Mouse (Mus musculus) embryonic facial prominence, embryonic 15.5 days (tissue): ENCODE results near the gene Cog1. TPM values are rescaled to one million over a fixed set of nuclear protein-coding genes. Genes with fewer than 3 reads are reported as not detected.

Experiments
- ATAC-seq: fragments of 200-750 bp; cut with Nextera tagmentation; 2 replicates; pipeline ENCODE4 v1.8.0; 2017; ENCODE audit warnings: low read depth, moderate TSS enrichment; ENCODE audit not compliant: insufficient number of reproducible peaks, low FRiP score, low TSS enrichment
- H3K27ac ChIP-seq: fragments of 300-500 bp; sonication (generic); replicated peaks from 2 replicates; pipeline ENCODE4 v1.5.1; 2015; ENCODE audit warnings: mild to moderate bottlenecking, inconsistent platforms
- H3K27me3 ChIP-seq: fragments of 300-500 bp; sonication (generic); 2 replicates; pipeline ENCODE4 v1.6.1; 2015; ENCODE audit warnings: inconsistent platforms
- H3K36me3 ChIP-seq: fragments of 300-500 bp; sonication (generic); 2 replicates; pipeline ENCODE4 v1.6.1; 2015; ENCODE audit warnings: mild to moderate bottlenecking, inconsistent platforms
- H3K4me1 ChIP-seq: fragments of 300-500 bp; sonication (generic); 2 replicates; pipeline ENCODE4 v1.6.1; 2015; ENCODE audit warnings: inconsistent platforms
- H3K4me2 ChIP-seq: fragments of 300-500 bp; sonication (generic); replicated peaks from 2 replicates; pipeline ENCODE4 v1.6.1; 2015; ENCODE audit warnings: mild to moderate bottlenecking, inconsistent platforms
- H3K4me3 ChIP-seq: fragments of 300-500 bp; sonication (generic); replicated peaks from 2 replicates; pipeline ENCODE4 v1.5.1; 2015; ENCODE audit warnings: mild to moderate bottlenecking, inconsistent platforms
- H3K9ac ChIP-seq: fragments of 300-500 bp; sonication (generic); 2 replicates; pipeline ENCODE4 v1.6.1; 2015; ENCODE audit warnings: inconsistent platforms
- H3K9me3 ChIP-seq: fragments of 300-500 bp; sonication (generic); replicated peaks from 2 replicates; pipeline ENCODE4 v1.6.1; 2016; ENCODE audit warnings: inconsistent platforms
- WGBS: fragments of 180-500 bp; shearing (Covaris S2); methylation state at CpG from one replicate; pipeline ENCODE4 v1.1.7; 2015; 5-methylcytosine and 5-hydroxymethylcytosine counted together
- polyA plus RNA-seq: library from polyadenylated mRNA; unstranded; fragments of >200 nt; fragmentation: Nextera tagmentation; extraction: Ambion mirVana; gene quantifications from 2 replicates; pipeline ENCODE4 v1.2.1, GENCODE M21; 2015

Gene Cog1
- polyA plus RNA-seq = 26.7 and 27.6 TPM in 2 replicates

GRCm38 (mm10) chr11:113648690-113649352 is at the start of gene Cog1:
TSS of gene Cog1 (plus strand) at chr11:113649169.
- H3K9ac ChIP-seq = peak within 1 kb of the TSS; percentile 90
- WGBS = 41% methylated on average over 26 of the region's 26 CpGs
- ATAC-seq = no peak
- H3K27ac ChIP-seq = peak within 1 kb of the TSS; percentile 82
- peak within 1 kb of the TSS; percentile 71 for H3K4me3 ChIP-seq
- H3K27me3 ChIP-seq = no peaks in the 10 kb centered on the region
- H3K9me3 ChIP-seq = no peaks in the 10 kb centered on the region
- peaks cover 22% of the 10 kb centered on the region for H3K36me3 ChIP-seq
- peak within 1 kb of the TSS; percentile 53 for H3K4me2 ChIP-seq
- H3K4me1 ChIP-seq = peaks cover 33% of the 10 kb centered on the region

- H3K4me3 ChIP-seq = no peak overlapping the region
- H3K27me3 ChIP-seq = no peaks in the 10 kb centered on the region
- no peaks in the 10 kb centered on the region for H3K36me3 ChIP-seq
- H3K4me2 ChIP-seq = no peak overlapping the region
- H3K27ac ChIP-seq = no peak overlapping the region
- H3K9me3 ChIP-seq = no peaks in the 10 kb centered on the region
- H3K9ac ChIP-seq = no peak overlapping the region
- H3K4me1 ChIP-seq = peaks cover 9% of the 10 kb centered on the region; the same call in 1 of the 2 replicates
- 80% methylated on average over 18 of the region's 18 CpGs for WGBS
- ATAC-seq = no peak
These were observed 48.3 kb upstream of the Cog1 start for GRCm38 (mm10) chr11:113600526-113601245.

GRCm38 (mm10) chr11:113601616-113602343 is 47.2 kb upstream of the Cog1 start:
- no peak for ATAC-seq
- 51% methylated on average over 12 of the region's 12 CpGs for WGBS
- Histone ChIP-seq H3K4me2 (no peak overlapping the region), H3K4me3 (no peak overlapping the region), H3K27ac (no peak overlapping the region), H3K4me1 (peaks cover 9% of the 10 kb centered on the region; the same call in 1 of the 2 replicates), H3K9ac (no peak overlapping the region), H3K9me3 (no peaks in the 10 kb centered on the region), H3K27me3 (no peaks in the 10 kb centered on the region), H3K36me3 (no peaks in the 10 kb centered on the region)

DNA sequence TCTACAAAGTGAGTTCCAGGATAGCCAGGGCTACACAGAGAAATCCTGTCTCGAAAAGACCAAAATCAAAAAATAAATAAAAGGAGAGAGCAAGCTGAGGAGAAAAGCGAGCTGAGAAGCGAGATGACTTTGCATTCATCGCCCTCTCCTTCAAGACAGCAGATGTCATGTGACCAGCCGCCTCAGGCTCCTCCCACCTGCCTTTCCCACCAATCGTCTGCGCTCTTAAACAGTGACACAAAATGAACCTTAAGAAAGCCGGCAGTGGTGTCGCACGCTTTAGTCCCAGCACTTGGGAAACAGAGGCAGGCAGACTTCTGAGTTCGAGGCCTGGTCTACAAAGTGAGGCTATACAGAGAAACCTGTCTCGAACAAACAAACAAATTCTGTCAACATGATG is 41.4 kb upstream of the Cog1 start:
- WGBS = 96% methylated on average over 12 of the region's 12 CpGs
- ATAC-seq = no peak
- H3K27ac ChIP-seq = no peak overlapping the region

GRCm38 (mm10) chr11:113609581-113609980 is 39.4 kb upstream of the Cog1 start:
- H3K4me3 ChIP-seq = no peak overlapping the region
- H3K9ac ChIP-seq = no peak overlapping the region
- H3K4me1 ChIP-seq = peaks cover 14% of the 10 kb centered on the region
- H3K27me3 ChIP-seq = no peaks in the 10 kb centered on the region
- no peaks in the 10 kb centered on the region for H3K9me3 ChIP-seq
- no peak overlapping the region for H3K27ac ChIP-seq
- H3K4me2 ChIP-seq = no peak overlapping the region
- H3K36me3 ChIP-seq = no peaks in the 10 kb centered on the region
- no peak for ATAC-seq
- WGBS = 75% methylated on average over 5 of the region's 5 CpGs

More for the DNA sequence above, 41.4 kb upstream of the Cog1 start:
- Histone ChIP-seq H3K4me2 (no peak overlapping the region), H3K9ac (no peak overlapping the region), H3K27me3 (no peaks in the 10 kb centered on the region), H3K36me3 (no peaks in the 10 kb centered on the region), H3K4me3 (no peak overlapping the region), H3K9me3 (no peaks in the 10 kb centered on the region), H3K4me1 (peaks cover 14% of the 10 kb centered on the region)

GRCm38 (mm10) chr11:113610266-113610665 is 38.7 kb upstream of the Cog1 start:
- Histone ChIP-seq H3K4me1 (peaks cover 14% of the 10 kb centered on the region), H3K36me3 (no peaks in the 10 kb centered on the region), H3K9me3 (no peaks in the 10 kb centered on the region), H3K27ac (no peak overlapping the region), H3K4me3 (no peak overlapping the region), H3K27me3 (0 out of 2 replicates have a peak, but pooled peaks cover under 1% of the 10 kb centered on the region), H3K4me2 (no peak overlapping the region), H3K9ac (no peak overlapping the region)
- ATAC-seq = no peak
- 38% methylated on average over 5 of the region's 5 CpGs for WGBS

GRCm38 (mm10) chr11:113611112-113611646 is 37.8 kb upstream of the Cog1 start:
- Histone ChIP-seq H3K9ac (no peak overlapping the region), H3K4me3 (no peak overlapping the region), H3K4me2 (no peak overlapping the region), H3K27ac (no peak overlapping the region), H3K27me3 (0 out of 2 replicates have a peak, but pooled peaks cover 3% of the 10 kb centered on the region), H3K36me3 (no peaks in the 10 kb centered on the region), H3K9me3 (no peaks in the 10 kb centered on the region), H3K4me1 (peaks cover 14% of the 10 kb centered on the region)
- 85% methylated on average over 10 of the region's 10 CpGs for WGBS
- no peak for ATAC-seq

DNA sequence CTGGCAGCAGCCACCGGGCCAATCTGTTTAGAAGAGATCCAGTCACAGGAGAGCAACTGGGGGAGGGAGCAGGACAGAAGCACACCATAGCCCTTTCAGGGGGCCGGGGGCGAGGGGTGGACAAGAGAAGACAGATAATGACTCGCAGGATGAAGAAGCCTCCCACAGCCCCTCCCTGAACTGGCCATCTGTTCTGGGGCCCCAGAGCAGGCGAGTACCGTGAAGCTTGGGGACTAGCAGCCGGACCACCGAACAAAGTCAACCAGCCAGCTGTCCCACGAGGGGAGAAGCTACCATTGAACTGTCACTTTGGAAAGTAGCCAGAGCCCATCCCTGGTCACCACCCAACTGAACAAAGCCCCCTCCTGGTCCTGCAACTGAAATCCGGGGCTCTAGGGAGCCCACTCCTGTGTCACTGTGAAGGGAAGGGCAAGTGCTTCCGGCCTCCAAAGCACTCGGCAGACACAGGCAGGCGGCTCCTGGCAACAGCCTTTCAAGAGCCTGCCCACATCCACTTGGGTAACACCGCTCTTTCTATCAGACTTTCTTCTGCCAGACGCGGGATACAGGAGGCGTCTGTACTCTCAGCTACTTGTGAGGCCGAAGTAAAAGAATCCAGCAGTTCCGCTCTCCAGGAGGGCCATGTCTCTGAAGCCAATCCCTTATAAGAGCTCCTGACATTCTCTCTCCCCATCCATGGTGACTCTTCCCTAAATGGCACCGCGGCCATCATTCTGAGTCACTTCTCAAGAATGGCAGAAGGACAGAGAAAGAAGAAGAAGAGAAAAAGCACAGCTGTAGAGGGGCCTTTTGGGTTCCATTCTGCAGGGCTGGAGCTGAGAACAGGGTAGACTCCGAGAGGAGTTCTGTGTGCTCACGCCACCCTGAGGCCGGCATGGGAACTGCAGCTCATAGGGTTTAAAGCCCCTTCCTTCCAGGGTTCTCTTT is 37.0 kb upstream of the Cog1 start:
- WGBS = 26% methylated on average over 24 of the region's 24 CpGs
- peak overlapping the region; percentile 25; the same call in 1 of the 2 replicates for H3K27ac ChIP-seq

GRCm38 (mm10) chr11:113614476-113614875 is 34.5 kb upstream of the Cog1 start:
- no peak overlapping the region for H3K9ac ChIP-seq
- no peak overlapping the region for H3K4me2 ChIP-seq
- H3K36me3 ChIP-seq = no peaks in the 10 kb centered on the region
- no peak for ATAC-seq
- no peaks in the 10 kb centered on the region for H3K9me3 ChIP-seq
- peaks cover 18% of the 10 kb centered on the region for H3K27me3 ChIP-seq
- H3K4me1 ChIP-seq = peaks cover 24% of the 10 kb centered on the region
- H3K27ac ChIP-seq = no peak overlapping the region
- H3K4me3 ChIP-seq = no peak overlapping the region
- WGBS = 77% methylated on average over 6 of the region's 6 CpGs

More for the DNA sequence above, 37.0 kb upstream of the Cog1 start:
- Histone ChIP-seq H3K27me3 (0 out of 2 replicates have a peak, but pooled peaks cover 3% of the 10 kb centered on the region), H3K4me1 (peaks cover 14% of the 10 kb centered on the region), H3K9me3 (no peaks in the 10 kb centered on the region), H3K9ac (no peak overlapping the region), H3K4me3 (no peak overlapping the region), H3K4me2 (peak overlapping the region; percentile 19; the same call in 1 of the 2 replicates), H3K36me3 (no peaks in the 10 kb centered on the region)
- ATAC-seq = peak; percentile 58

DNA sequence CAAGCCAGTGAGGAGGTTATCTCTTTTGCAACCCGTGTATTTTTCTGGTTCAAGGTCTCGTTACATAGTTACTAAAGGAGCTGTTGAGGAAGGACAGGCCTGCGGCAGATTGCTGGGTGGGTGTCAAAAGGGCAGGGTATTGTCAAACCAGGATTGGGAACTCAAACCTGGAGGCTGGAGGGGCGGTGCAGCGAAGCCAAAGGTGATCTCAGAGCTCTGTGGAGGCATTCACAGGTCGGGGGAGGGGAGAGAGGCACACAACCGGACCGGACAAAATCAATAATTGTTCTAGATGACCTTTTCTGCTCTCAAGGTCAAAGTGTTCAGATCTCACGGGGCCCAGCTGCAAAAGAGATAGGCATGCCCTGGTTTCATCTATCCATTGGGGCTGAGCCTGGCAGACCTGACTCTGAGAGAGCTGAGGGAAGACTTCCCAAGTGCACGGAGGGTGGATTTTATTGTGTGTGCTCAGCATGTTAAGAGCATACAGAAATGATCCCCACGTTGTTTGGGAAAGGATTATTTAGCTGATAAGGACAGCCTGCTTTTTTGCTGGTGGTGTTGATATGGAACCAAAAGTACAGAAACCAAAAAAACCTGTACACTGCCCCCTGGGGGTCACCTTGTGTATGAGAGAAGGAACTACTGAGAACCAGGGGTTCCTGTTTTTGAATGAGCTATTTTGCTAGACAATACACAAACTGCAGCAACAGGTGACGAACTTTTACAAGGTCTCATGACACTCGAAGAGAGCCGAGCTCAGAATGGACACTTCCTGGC is 31.6 kb upstream of the Cog1 start:
- no peak for ATAC-seq
- Histone ChIP-seq H3K9ac (no peak overlapping the region), H3K9me3 (no peaks in the 10 kb centered on the region), H3K4me2 (no peak overlapping the region), H3K27ac (no peak overlapping the region), H3K27me3 (peaks cover 40% of the 10 kb centered on the region), H3K36me3 (no peaks in the 10 kb centered on the region), H3K4me1 (peaks cover 16% of the 10 kb centered on the region), H3K4me3 (no peak overlapping the region)
- 31% methylated on average over 14 of the region's 14 CpGs for WGBS
